Mouse (Mus musculus) stomach, postnatal 0 days (tissue): Measurements from ENCODE around the gene Grm8. TPM values are rescaled to one million over a fixed set of nuclear protein-coding genes. Genes with fewer than 3 reads are reported as not detected.

Experiments
- ATAC-seq: fragments of 200-750 bp; cut with Nextera tagmentation; 2 replicates; pipeline ENCODE4 v1.8.0; 2017; ENCODE audit not compliant: low FRiP score, low TSS enrichment
- DNase-seq: peaks from one replicate; pipeline ENCODE4 v3.0.0-alpha.2; 2016; ENCODE audit warnings: low spot score
- H3K27ac ChIP-seq: fragments of 300-500 bp; sonication (generic); replicated peaks from 2 replicates; pipeline ENCODE4 v1.5.1; 2014; ENCODE audit warnings: mild to moderate bottlenecking, control low read depth
- H3K27me3 ChIP-seq: fragments of 300-500 bp; sonication (generic); 2 replicates; pipeline ENCODE4 v1.6.1; 2014; ENCODE audit warnings: low read length; ENCODE audit not compliant: control insufficient read depth, insufficient read depth
- H3K36me3 ChIP-seq: fragments of 300-500 bp; sonication (generic); 2 replicates; pipeline ENCODE4 v1.6.1; 2014; ENCODE audit warnings: low read length, mixed read lengths; ENCODE audit not compliant: control insufficient read depth, insufficient read depth
- H3K4me1 ChIP-seq: fragments of 300-500 bp; sonication (generic); replicated peaks from 2 replicates; pipeline ENCODE4 v1.6.1; 2014; ENCODE audit warnings: antibody characterized with exemption; ENCODE audit not compliant: control insufficient read depth, insufficient read depth
- H3K4me2 ChIP-seq: fragments of 300-500 bp; sonication (generic); replicated peaks from 2 replicates; pipeline ENCODE4 v1.6.1; 2014; ENCODE audit warnings: low read depth, mild to moderate bottlenecking, control low read depth, moderate library complexity
- H3K4me3 ChIP-seq: fragments of 300-500 bp; sonication (generic); 2 replicates; pipeline ENCODE4 v1.5.1; 2014; ENCODE audit warnings: low read depth, low read length, control low read depth
- H3K9ac ChIP-seq: fragments of 300-500 bp; sonication (generic); 2 replicates; pipeline ENCODE4 v1.6.1; 2014; ENCODE audit warnings: mild to moderate bottlenecking, low read length, control low read depth, mixed read lengths
- H3K9me3 ChIP-seq: fragments of 300-500 bp; sonication (generic); 2 replicates; pipeline ENCODE4 v1.6.1; 2016; ENCODE audit warnings: low read length; ENCODE audit not compliant: control insufficient read depth
- CTCF ChIP-seq: IDR thresholded peaks from 2 replicates; pipeline ENCODE4 v1.5.1; 2016; ENCODE audit warnings: antibody characterized with exemption, low read depth, mild to moderate bottlenecking, moderate library complexity
- EP300 ChIP-seq: optimal IDR thresholded peaks from 2 replicates; pipeline ENCODE3; 2016; ENCODE audit warnings: antibody characterized with exemption
- WGBS: fragments of 180-500 bp; shearing (Covaris S2); extraction: QIAGEN DNeasy Blood & Tissue Kit; methylation state at CpG from one replicate; pipeline ENCODE4 v1.1.7; 2014; 5-methylcytosine and 5-hydroxymethylcytosine counted together
- polyA plus RNA-seq: library from polyadenylated mRNA; unstranded; fragments of >200 nt; fragmentation: Nextera tagmentation; extraction: Ambion mirVana; gene quantifications from 2 replicates; pipeline ENCODE4 v1.2.1, GENCODE M21; 2015

The Grm8 gene
- polyA plus RNA-seq: 0.15 and 0.22 TPM in 2 replicates

- H3K4me2 ChIP-seq: peak within 1 kb of the TSS; percentile 95
- TF ChIP-seq EP300: no peak
- no peak for TF ChIP-seq CTCF
- H3K4me3 ChIP-seq: peak within 1 kb of the TSS; percentile 48
- H3K27me3 ChIP-seq: peaks cover 9% of the 10 kb centered on the region; the same call in 1 of the 2 replicates
- no peaks in the 10 kb centered on the region for H3K9me3 ChIP-seq
- no peaks in the 10 kb centered on the region for H3K36me3 ChIP-seq
- H3K4me1 ChIP-seq: no peaks in the 10 kb centered on the region
- DNase-seq: peak; percentile 17
- no peak within 1 kb of the TSS for H3K27ac ChIP-seq
- no peak for ATAC-seq
- peak within 1 kb of the TSS; percentile 35 for H3K9ac ChIP-seq
- 0% methylated on average over 40 of the region's 42 CpGs for WGBS
These were observed at the start of gene Grm8 for GRCm38 (mm10) chr6:28135001-28135401. Grm8 (minus strand) TSS chr6:28135178.

GRCm38 (mm10) chr6:28169851-28170539 is 35.0 kb upstream of the Grm8 start:
- no peak overlapping the region for H3K4me3 ChIP-seq
- DNase-seq (no peak), ATAC-seq (no peak)
- H3K9ac ChIP-seq: no peak overlapping the region
- H3K4me2 ChIP-seq: no peak overlapping the region
- H3K27me3 ChIP-seq: no peaks in the 10 kb centered on the region
- H3K36me3 ChIP-seq: no peaks in the 10 kb centered on the region
- H3K4me1 ChIP-seq: no peaks in the 10 kb centered on the region
- TF ChIP-seq EP300 (no peak), CTCF (no peak)
- 70% methylated on average over 19 of the region's 19 CpGs for WGBS
- no peaks in the 10 kb centered on the region for H3K9me3 ChIP-seq
- no peak overlapping the region for H3K27ac ChIP-seq

- TF ChIP-seq EP300 (no peak), CTCF (no peak)
- H3K9me3 ChIP-seq: no peaks in the 10 kb centered on the region
- ATAC-seq: no peak
- H3K4me1 ChIP-seq: no peaks in the 10 kb centered on the region
- H3K27ac ChIP-seq: no peak overlapping the region
- WGBS: 71% methylated on average over 5 of the region's 5 CpGs
- H3K9ac ChIP-seq: no peak overlapping the region
- no peaks in the 10 kb centered on the region for H3K36me3 ChIP-seq
- no peaks in the 10 kb centered on the region for H3K27me3 ChIP-seq
- H3K4me2 ChIP-seq: no peak overlapping the region
- DNase-seq: no peak
- no peak overlapping the region for H3K4me3 ChIP-seq
These were observed 25.4 kb upstream of the Grm8 start for GRCm38 (mm10) chr6:28160399-28160798.

GRCm38 (mm10) chr6:28146445-28146844 is 11.5 kb upstream of the Grm8 start:
- no peaks in the 10 kb centered on the region for H3K36me3 ChIP-seq
- no peak overlapping the region for H3K27ac ChIP-seq
- no peaks in the 10 kb centered on the region for H3K27me3 ChIP-seq
- H3K4me2 ChIP-seq: no peak overlapping the region
- H3K9me3 ChIP-seq: no peaks in the 10 kb centered on the region
- ATAC-seq (no peak), DNase-seq (no peak)
- no peaks in the 10 kb centered on the region for H3K4me1 ChIP-seq
- no peak overlapping the region for H3K4me3 ChIP-seq
- TF ChIP-seq CTCF (no peak), EP300 (no peak)
- H3K9ac ChIP-seq: no peak overlapping the region
- WGBS: 72% methylated on average over 6 of the region's 6 CpGs

GRCm38 (mm10) chr6:28142332-28142731 is 7.4 kb upstream of the Grm8 start:
- ATAC-seq (no peak), DNase-seq (no peak)
- no peak overlapping the region for H3K4me3 ChIP-seq

GRCm38 (mm10) chr6:28135411-28136233 is 644 bp upstream of the Grm8 start:
- WGBS: under 1% methylated on average over 37 of the region's 37 CpGs
- Histone ChIP-seq H3K27me3 (peaks cover 9% of the 10 kb centered on the region; the same call in 1 of the 2 replicates), H3K4me1 (no peaks in the 10 kb centered on the region), H3K27ac (no peak overlapping the region), H3K9me3 (no peaks in the 10 kb centered on the region), H3K36me3 (no peaks in the 10 kb centered on the region), H3K4me3 (peak overlapping the region; percentile 48), H3K9ac (peak overlapping the region; percentile 35), H3K4me2 (peak overlapping the region; percentile 95)
- DNase-seq (peak; percentile 87), ATAC-seq (peak; percentile 92)
- TF ChIP-seq EP300: no peak
- peak; percentile 90 for TF ChIP-seq CTCF

More at GRCm38 (mm10) chr6:28142332-28142731, 7.4 kb upstream of the Grm8 start:
- H3K9me3 ChIP-seq: no peaks in the 10 kb centered on the region
- no peaks in the 10 kb centered on the region for H3K27me3 ChIP-seq
- no peaks in the 10 kb centered on the region for H3K4me1 ChIP-seq
- no peak overlapping the region for H3K9ac ChIP-seq
- WGBS: 15% methylated on average over 2 of the region's 2 CpGs
- H3K27ac ChIP-seq: no peak overlapping the region
- H3K36me3 ChIP-seq: no peaks in the 10 kb centered on the region
- no peak overlapping the region for H3K4me2 ChIP-seq
- TF ChIP-seq EP300 (no peak), CTCF (0 out of 2 replicates have a peak, but pooled peaks have one; percentile 11)
